Mouse (Mus musculus): Measurements from ENCODE around the gene B3glct. TPM values are rescaled to one million over a fixed set of nuclear protein-coding genes. Genes with fewer than 3 reads are reported as not detected.

The B3glct gene
- total RNA-seq, 2 experiments from 2014 or later: 23.1 to 24.7 TPM

- no peak for DNase-seq (ENCODE audit: low spot score in 2 of 2)
Measured at GRCm38 (mm10) chr5:149742286-149742685, 64.3 kb downstream of the B3glct start.

GRCm38 (mm10) chr5:149745079-149745478 is 67.0 kb downstream of the B3glct start:
- no peak for DNase-seq (ENCODE audit: low spot score in 2 of 2)

GRCm38 (mm10) chr5:149748640-149749580 is 70.9 kb downstream of the B3glct start:
- DNase-seq (ENCODE audit: low spot score in 2 of 2): no peak

- no peak for DNase-seq (ENCODE audit: low spot score in 2 of 2)
Measured at GRCm38 (mm10) chr5:149751861-149752260, 73.8 kb downstream of the B3glct start.

GRCm38 (mm10) chr5:149753073-149753472 is 75.0 kb downstream of the B3glct start:
- no peak for DNase-seq (ENCODE audit: low spot score in 2 of 2)

GRCm38 (mm10) chr5:149767116-149767515 is 89.1 kb downstream of the B3glct start:
- DNase-seq (ENCODE audit: low spot score in 2 of 2): no peak

- DNase-seq (ENCODE audit: low spot score in 2 of 2): no peak
Measured at GRCm38 (mm10) chr5:149767651-149768301, 89.7 kb downstream of the B3glct start.

- no peak for DNase-seq (ENCODE audit: low spot score in 2 of 2)
Measured at GRCm38 (mm10) chr5:149769666-149770065, 91.6 kb downstream of the B3glct start.

- DNase-seq (ENCODE audit: low spot score in 2 of 2): no peak
Measured at GRCm38 (mm10) chr5:149776038-149776437, 98.0 kb downstream of the B3glct start.

GRCm38 (mm10) chr5:149779740-149780139 is 101.7 kb downstream of the B3glct start:
- no peak for DNase-seq (ENCODE audit: low spot score in 2 of 2)

GRCm38 (mm10) chr5:149780411-149780810 is 102.4 kb downstream of the B3glct start:
- DNase-seq (ENCODE audit: low spot score in 2 of 2): no peak

GRCm38 (mm10) chr5:149790087-149790486 is 112.1 kb downstream of the B3glct start:
- DNase-seq (ENCODE audit: low spot score in 2 of 2): no peak

- no peak for DNase-seq (ENCODE audit: low spot score in 2 of 2)
Measured at GRCm38 (mm10) chr5:149810071-149810470, 132.0 kb downstream of the B3glct start.

GRCm38 (mm10) chr5:149811835-149812234 is 133.8 kb downstream of the B3glct start:
- no peak for DNase-seq (ENCODE audit: low spot score in 2 of 2)

Other genes starting within 250 kb of the B3glct start
- not detected for gene Tex26, start 238.6 kb upstream of the B3glct start, total RNA-seq (2021)
- gene Wdr95, start 149.6 kb upstream of the B3glct start, total RNA-seq (2021): not detected
- gene Hsph1, start 41.9 kb upstream of the B3glct start, total RNA-seq (2021): 100 to 1,000 TPM; 460 to 826 TPM

All from adrenal gland, adult 18-20 months (tissue).